Comparison of ENCODE assay signal across 25 mouse cellular contexts in genomic region chr5:102052465-102052864, GRCm38 (mm10). TPM values are rescaled to one million over a fixed set of nuclear protein-coding genes. Genes with fewer than 3 reads are reported as not detected.
DNase-seq lines count a peak whose midpoint lies in the region; ATAC-seq and TF ChIP-seq lines count a peak whose summit lies in the region.
"Had no signal": no experiment of that assay in that cellular context is flagged by ENCODE, and none has a peak within 500 bp of the region (broad histone marks: within the 10 kb centered on the region; RNA-seq: fewer than 3 reads in every experiment).

No protein-coding gene starts in this region.

- no peak for ATAC-seq in kidney, embryonic 15.5 days (replicated peaks; ENCODE audit: low FRiP score)
- no peak for ATAC-seq in intestine, postnatal 0 days
- peak; percentile 13; the same call in 1 of the 2 replicates for ATAC-seq in liver, postnatal 0 days
- ATAC-seq: activated CD4-positive, CD25-positive, alpha-beta regulatory T cell, adult 4 months; midbrain, embryonic 16.5 days had no signal

- H3K4me2 ChIP-seq in kidney, embryonic 15.5 days: peak overlapping the region; percentile 34
- H3K4me2 ChIP-seq in intestine, postnatal 0 days (replicated peaks; ENCODE audit: low read depth): peak overlapping the region; percentile 40
- H3K4me2 ChIP-seq in liver, postnatal 0 days (ENCODE audit: low read depth, low read length): peak overlapping the region; percentile 51
- H3K4me2 ChIP-seq: embryonic facial prominence, embryonic 15.5 days; heart, embryonic 13.5 days; hindbrain, embryonic 14.5 days; neural tube, embryonic 15.5 days had no signal

- H3K9ac ChIP-seq in kidney, embryonic 15.5 days: no peak overlapping the region
- peak overlapping the region; percentile 48 for H3K9ac ChIP-seq in ES-E14 (ENCODE audit: insufficient read depth, low read depth, low read length, poor library complexity, severe bottlenecking)
- H3K9ac ChIP-seq in intestine, postnatal 0 days (ENCODE audit: low read depth, low read length): no peak overlapping the region
- H3K9ac ChIP-seq in liver, postnatal 0 days (replicated peaks): no peak overlapping the region
- H3K9ac ChIP-seq: embryonic facial prominence, embryonic 15.5 days; heart, embryonic 13.5 days; hindbrain, embryonic 14.5 days; neural tube, embryonic 15.5 days had no signal

- TF ChIP-seq CTCF in intestine, postnatal 0 days (IDR thresholded peaks at IDR 0.05; ENCODE audit: low read depth): no peak
- no peak for TF ChIP-seq CTCF in liver, postnatal 0 days (IDR thresholded peaks at IDR 0.05; ENCODE audit: low read depth)

- H3K27me3 ChIP-seq in kidney, embryonic 15.5 days: no peaks in the 10 kb centered on the region
- no peaks in the 10 kb centered on the region for H3K27me3 ChIP-seq in intestine, postnatal 0 days (replicated peaks; ENCODE audit: control insufficient read depth, insufficient read depth, low read length)
- H3K27me3 ChIP-seq in liver, postnatal 0 days (ENCODE audit: insufficient read depth, low read length): no peaks in the 10 kb centered on the region
- H3K27me3 ChIP-seq: embryonic facial prominence, embryonic 15.5 days; heart, embryonic 13.5 days; neural tube, embryonic 15.5 days had no signal

- H3K36me3 ChIP-seq in kidney, embryonic 15.5 days: no peaks in the 10 kb centered on the region; the same call in 1 of the 2 replicates
- H3K36me3 ChIP-seq in ES-E14 (ENCODE audit: control insufficient read depth, insufficient read depth, low read length, poor library complexity, severe bottlenecking): no peaks in the 10 kb centered on the region
- H3K36me3 ChIP-seq in intestine, postnatal 0 days (ENCODE audit: control insufficient read depth, insufficient read depth): no peaks in the 10 kb centered on the region
- H3K36me3 ChIP-seq in liver, postnatal 0 days (replicated peaks; ENCODE audit: insufficient read depth, low read length): no peaks in the 10 kb centered on the region; the same call in 1 of the 2 replicates
- H3K36me3 ChIP-seq: heart, embryonic 13.5 days; neural tube, embryonic 15.5 days had no signal

- H3K4me1 ChIP-seq in kidney, embryonic 15.5 days: peaks cover 44% of the 10 kb centered on the region
- peaks cover 17 to 22% of the 10 kb centered on the region in 2 experiments; a peak in 3 of 4 replicates for H3K4me1 ChIP-seq in ES-E14 (ENCODE audit: control insufficient read depth in 2 of 2, insufficient read depth in 2 of 2, low read length in 2 of 2, poor library complexity in 1 of 2)
- 0 out of 2 replicates have a peak, but pooled peaks cover 3% of the 10 kb centered on the region for H3K4me1 ChIP-seq in intestine, postnatal 0 days (replicated peaks; ENCODE audit: control insufficient read depth, insufficient read depth, low read length)
- peaks cover 36% of the 10 kb centered on the region for H3K4me1 ChIP-seq in liver, postnatal 0 days (ENCODE audit: insufficient read depth)

- no peak for DNase-seq in kidney, adult 11 months
- DNase-seq in ES-E14 (ENCODE audit: low read depth, low spot score): no peak
- DNase-seq in liver, postnatal 0 days: no peak
- no peak for DNase-seq in cerebellum, postnatal 14 days
- DNase-seq in layer of hippocampus, postnatal 25 days (ENCODE audit: extremely low spot score in 1 of 2, low spot score in 1 of 2): no peak
- DNase-seq: adrenal gland, postnatal 36 days; B cell, adult 2 months; cerebellum, adult 18-20 months; cerebellum, postnatal 36 days; gastrocnemius, adult 2 months; left cerebral cortex, postnatal 4 days; lung, adult 18-20 months; lung, postnatal 14 days; right cerebral cortex, postnatal 14 days; thymus, adult 2 months had no signal

- H3K4me3 ChIP-seq in kidney, embryonic 15.5 days (replicated peaks): peak overlapping the region; percentile 23
- H3K4me3 ChIP-seq in ES-E14 (ENCODE audit: insufficient read depth in 1 of 2, low read depth in 1 of 2, low read length in 2 of 2, poor library complexity in 1 of 2, severe bottlenecking in 1 of 2): peak overlapping the region in 1 of 2 experiments; percentile 39; a peak in 2 of 4 replicates
- H3K4me3 ChIP-seq in intestine, postnatal 0 days (ENCODE audit: low read depth, low read length): no peak overlapping the region
- H3K4me3 ChIP-seq in liver, postnatal 0 days (ENCODE audit: low read depth, low read length): peak overlapping the region; percentile 11
- H3K4me3 ChIP-seq: embryonic facial prominence, embryonic 15.5 days; gastrocnemius, adult 2 months; heart, embryonic 13.5 days; layer of hippocampus, adult 2 months; left cerebral cortex, adult 2 months; neural tube, embryonic 15.5 days had no signal

- peak overlapping the region; percentile 86 for H3K27ac ChIP-seq in kidney, embryonic 15.5 days
- H3K27ac ChIP-seq in ES-E14 (ENCODE audit: insufficient read depth, low read depth, low read length, poor library complexity, severe bottlenecking): peak overlapping the region; percentile 77
- peak overlapping the region; percentile 51; the same call in 1 of the 2 replicates for H3K27ac ChIP-seq in intestine, postnatal 0 days (ENCODE audit: low read depth, low read length)
- H3K27ac ChIP-seq in liver, postnatal 0 days (ENCODE audit: low read depth): peak overlapping the region; percentile 72
- H3K27ac ChIP-seq: embryonic facial prominence, embryonic 15.5 days; heart, embryonic 13.5 days; hindbrain, embryonic 14.5 days; layer of hippocampus, adult 2 months; left cerebral cortex, adult 2 months; neural tube, embryonic 15.5 days had no signal

- no peak for TF ChIP-seq EP300 in liver, postnatal 0 days (IDR thresholded peaks at IDR 0.05; ENCODE audit: low read depth)

- in situ Hi-C loops in ES-E14 (cut with MboI; ENCODE audit: low sequenced_read_pairs in 2 of 2, unreplicated experiment in 2 of 2): no loop called here

- H3K9me3 ChIP-seq in kidney, embryonic 15.5 days (replicated peaks): no peaks in the 10 kb centered on the region
- H3K9me3 ChIP-seq in ES-E14 (ENCODE audit: control insufficient read depth, insufficient read depth, low read depth, low read length): no peaks in the 10 kb centered on the region
- no peaks in the 10 kb centered on the region for H3K9me3 ChIP-seq in intestine, postnatal 0 days (ENCODE audit: control insufficient read depth)
- H3K9me3 ChIP-seq in liver, postnatal 0 days (ENCODE audit: low read length): no peaks in the 10 kb centered on the region
- H3K9me3 ChIP-seq: embryonic facial prominence, embryonic 15.5 days; heart, embryonic 13.5 days; neural tube, embryonic 15.5 days had no signal

- 85% methylated on average over 4 of the region's 4 CpGs for WGBS in kidney, embryonic 15.5 days
- WGBS in intestine, postnatal 0 days: 89% methylated on average over 4 of the region's 4 CpGs
- 61% methylated on average over 4 of the region's 4 CpGs for WGBS in liver, postnatal 0 days (ENCODE audit: insufficient replicate concordance)

TF ChIP-seq in ES-E14, 5 proteins besides CTCF, POLR2A, EP300 and RAD21:
- TF ChIP-seq MAFK (IDR thresholded peaks at IDR 0.05; ENCODE audit: insufficient read depth, low read depth, low read length) (no peak), ZNF384 (IDR thresholded peaks at IDR 0.05; ENCODE audit: low read depth, low read length) (no peak), HCFC1 (IDR thresholded peaks at IDR 0.05; ENCODE audit: borderline replicate concordance, insufficient read depth, low read length) (no peak), ZC3H11A (IDR thresholded peaks at IDR 0.05; ENCODE audit: borderline replicate concordance, low read depth, low read length) (no peak), CHD2 (IDR thresholded peaks at IDR 0.05; ENCODE audit: low read depth, low read length) (peak; percentile 21; the same call in 1 of the 2 replicates)

RNA-seq across cellular contexts. Expression of gene Wdfy3, which starts 17.3 kb away (rescaled TPM):
- 19.7 and 20.8 TPM in 2 replicates for polyA plus RNA-seq in kidney, embryonic 15.5 days (2015; fragmentation: Nextera tagmentation; extraction: Ambion mirVana)
- 25.3 and 38.1 TPM in 2 replicates for total RNA-seq in ES-E14 (2012; rRNA removed)
- polyA plus RNA-seq in intestine, postnatal 0 days (2015; fragmentation: Nextera tagmentation; extraction: Ambion mirVana): 7.0 and 7.8 TPM in 2 replicates
- 4.4 and 5.0 TPM in 2 replicates for polyA plus RNA-seq in liver, postnatal 0 days (2015; fragmentation: Nextera tagmentation; extraction: Ambion mirVana)
- total RNA-seq in layer of hippocampus, postnatal 25 days (2021): 100 to 1,000 TPM; 109 to 127 TPM
